Mouse (Mus musculus) embryonic fibroblast, embryonic 13.5 days (primary cell): ENCODE data around the gene Gm17689. TPM values are rescaled to one million over a fixed set of nuclear protein-coding genes. Genes with fewer than 3 reads are reported as not detected.

Source experiments
- H3K27ac ChIP-seq: 2 replicates; pipeline ENCODE4 v1.5.1; 2012; ENCODE audit warnings: low read length, control low read depth, inconsistent platforms; ENCODE audit not compliant: insufficient read depth
- H3K4me1 ChIP-seq: 2 replicates; pipeline ENCODE4 v1.6.1; 2011; ENCODE audit warnings: low read length; ENCODE audit not compliant: control insufficient read depth, insufficient read depth
- H3K4me3 ChIP-seq: 2 replicates; pipeline ENCODE4 v1.5.1; 2011; ENCODE audit warnings: mild to moderate bottlenecking, control low read depth, low read length; ENCODE audit not compliant: insufficient read depth
- CTCF ChIP-seq: IDR thresholded peaks from 2 replicates; pipeline ENCODE4 v1.5.1; 2011; ENCODE audit warnings: mild to moderate bottlenecking, control low read depth, low read length, moderate library complexity, borderline replicate concordance; ENCODE audit not compliant: insufficient read depth
- POLR2A ChIP-seq: IDR thresholded peaks from 2 replicates; pipeline ENCODE4 v1.6.1; 2011; ENCODE audit warnings: low read depth, mild to moderate bottlenecking, control low read depth, low read length, moderate library complexity
- polyA plus RNA-seq: library from polyadenylated mRNA; stranded (reverse); fragments of >200 nt; gene quantifications from 2 replicates; pipeline ENCODE4 v1.2.4, GENCODE M21; 2011; ENCODE audit warnings: low read depth; ENCODE audit not compliant: missing spikeins, insufficient read length

Gene Gm17689
- polyA plus RNA-seq: not detected in 2 replicates

GRCm38 (mm10) chr9:36582535-36582934 lies at the start of gene Gm17689:
Gene Gm17689 (minus strand): TSS chr9:36582635.
- Histone ChIP-seq H3K4me3 (no peak within 1 kb of the TSS), H3K4me1 (no peaks in the 10 kb centered on the region), H3K27ac (no peak within 1 kb of the TSS)
- TF ChIP-seq CTCF (no peak), POLR2A (no peak)

GRCm38 (mm10) chr9:36541863-36542262 lies 40.6 kb downstream of the Gm17689 start, which contains the start of gene Gm5615:
Gene Gm5615 (minus strand): TSS chr9:36541963.
- TF ChIP-seq CTCF: no peak
- TF ChIP-seq POLR2A: no peak
- no peak within 1 kb of the TSS for H3K4me3 ChIP-seq
- no peak within 1 kb of the TSS for H3K27ac ChIP-seq

More at GRCm38 (mm10) chr9:36541863-36542262, 40.6 kb downstream of the Gm17689 start, which contains the start of gene Gm5615:
- no peaks in the 10 kb centered on the region for H3K4me1 ChIP-seq

Other genes starting within 250 kb of the Gm17689 start
- gene Gm7257, start 150.8 kb downstream of the Gm17689 start, polyA plus RNA-seq: not detected in 2 replicates
- gene Gm9513, start 107.0 kb downstream of the Gm17689 start, polyA plus RNA-seq: not detected in 2 replicates
- gene Gm5615, start 40.7 kb downstream of the Gm17689 start, polyA plus RNA-seq: not detected in 2 replicates
- not detected in 2 replicates for gene A630095E13Rik, start 60.7 kb upstream of the Gm17689 start, polyA plus RNA-seq
- not detected in 2 replicates for gene Acrv1, start 110.6 kb upstream of the Gm17689 start, polyA plus RNA-seq
- 19.3 and 33.2 TPM in 2 replicates for gene Chek1, start 144.4 kb upstream of the Gm17689 start, polyA plus RNA-seq
- gene Stt3a, start 185.0 kb upstream of the Gm17689 start, polyA plus RNA-seq: 655 and 681 TPM in 2 replicates
- 118 and 127 TPM in 2 replicates for gene Ei24, start 214.8 kb upstream of the Gm17689 start, polyA plus RNA-seq
- 32.8 and 69.4 TPM in 2 replicates for gene Fez1, start 239.2 kb upstream of the Gm17689 start, polyA plus RNA-seq